Mouse (Mus musculus) liver, postnatal 0 days (tissue): Measurements from ENCODE around the gene Dusp15. TPM values are rescaled to one million over a fixed set of nuclear protein-coding genes. Genes with fewer than 3 reads are reported as not detected.

Experiments used
- ATAC-seq: fragments of 200-750 bp; cut with Nextera tagmentation; 2 replicates; pipeline ENCODE4 v1.8.0; 2017; ENCODE audit warnings: mild to moderate bottlenecking, moderate library complexity
- DNase-seq: peaks from one replicate; pipeline ENCODE4 v3.0.0-alpha.2; 2016
- H3K27ac ChIP-seq: fragments of 300-500 bp; sonication (generic); 2 replicates; pipeline ENCODE4 v1.5.1; 2014; ENCODE audit warnings: antibody characterized with exemption, moderate library complexity, mild to moderate bottlenecking, low read depth
- H3K27me3 ChIP-seq: fragments of 300-500 bp; sonication (generic); 2 replicates; pipeline ENCODE4 v1.6.1; 2014; ENCODE audit warnings: low read length, control low read depth, mixed read lengths; ENCODE audit not compliant: insufficient read depth
- H3K36me3 ChIP-seq: fragments of 300-500 bp; sonication (generic); replicated peaks from 2 replicates; pipeline ENCODE4 v1.6.1; 2014; ENCODE audit warnings: mild to moderate bottlenecking, control low read depth, low read length, moderate library complexity, mixed read lengths; ENCODE audit not compliant: insufficient read depth
- H3K4me1 ChIP-seq: fragments of 300-500 bp; sonication (generic); 2 replicates; pipeline ENCODE4 v1.6.1; 2014; ENCODE audit warnings: antibody characterized with exemption, mild to moderate bottlenecking, control low read depth; ENCODE audit not compliant: insufficient read depth
- H3K4me2 ChIP-seq: fragments of 300-500 bp; sonication (generic); 2 replicates; pipeline ENCODE4 v1.6.1; 2014; ENCODE audit warnings: low read depth, mild to moderate bottlenecking, low read length, moderate library complexity, mixed read lengths
- H3K4me3 ChIP-seq: fragments of 300-500 bp; sonication (generic); 2 replicates; pipeline ENCODE4 v1.5.1; 2014; ENCODE audit warnings: low read depth, low read length
- H3K9ac ChIP-seq: fragments of 300-500 bp; sonication (generic); replicated peaks from 2 replicates; pipeline ENCODE4 v1.6.1; 2014; ENCODE audit warnings: mild to moderate bottlenecking, moderate library complexity
- H3K9me3 ChIP-seq: fragments of 300-500 bp; sonication (generic); 2 replicates; pipeline ENCODE4 v1.6.1; 2016; ENCODE audit warnings: mild to moderate bottlenecking, control low read depth, low read length, mixed read lengths
- CTCF ChIP-seq: sonication (generic); IDR thresholded peaks from 2 replicates; pipeline ENCODE4 v1.5.1; 2016; ENCODE audit warnings: antibody characterized with exemption, low read depth
- EP300 ChIP-seq: IDR thresholded peaks from 2 replicates; pipeline ENCODE4 v1.6.1; 2016; ENCODE audit warnings: antibody characterized with exemption, low read depth, mild to moderate bottlenecking
- WGBS: fragments of 180-500 bp; shearing (Covaris S2); extraction: QIAGEN DNeasy Blood & Tissue Kit; methylation state at CpG from one replicate; pipeline ENCODE4 v1.1.7; 2014; ENCODE audit not compliant: insufficient replicate concordance; 5-methylcytosine and 5-hydroxymethylcytosine counted together
- polyA plus RNA-seq: library from polyadenylated mRNA; unstranded; fragments of >200 nt; fragmentation: Nextera tagmentation; extraction: Ambion mirVana; gene quantifications from 2 replicates; pipeline ENCODE4 v1.2.1, GENCODE M21; 2015

Gene Dusp15
- polyA plus RNA-seq, 1 experiment from 2014 or later, result not detected

GRCm38 (mm10) chr2:152928219-152928987 lies 23.1 kb downstream of the Dusp15 start:
- WGBS, result 55% methylated on average over 14 of the region's 14 CpGs
- H3K4me1 ChIP-seq, result peaks cover 6% of the 10 kb centered on the region; the same call in 1 of the 2 replicates
- ATAC-seq, result no peak
- no peaks in the 10 kb centered on the region for H3K27me3 ChIP-seq
- DNase-seq, result no peak
- H3K9ac ChIP-seq, result no peak overlapping the region
- no peaks in the 10 kb centered on the region for H3K9me3 ChIP-seq
- no peak overlapping the region for H3K4me2 ChIP-seq
- H3K4me3 ChIP-seq, result no peak overlapping the region
- peak overlapping the region; percentile 39 for H3K27ac ChIP-seq
- TF ChIP-seq EP300 (no peak), CTCF (no peak)
- H3K36me3 ChIP-seq, result no peaks in the 10 kb centered on the region

- Histone ChIP-seq H3K27ac (no peak overlapping the region), H3K9ac (no peak overlapping the region), H3K36me3 (no peaks in the 10 kb centered on the region), H3K4me2 (no peak overlapping the region), H3K4me1 (peaks cover 6% of the 10 kb centered on the region; the same call in 1 of the 2 replicates), H3K27me3 (no peaks in the 10 kb centered on the region), H3K4me3 (no peak overlapping the region), H3K9me3 (no peaks in the 10 kb centered on the region)
- ATAC-seq, result peak; percentile 31; the same call in 1 of the 2 replicates
- WGBS, result 39% methylated on average over 5 of the region's 5 CpGs
- TF ChIP-seq EP300 (no peak), CTCF (no peak)
- DNase-seq, result no peak
Measured at GRCm38 (mm10) chr2:152927371-152927770, 24.1 kb downstream of the Dusp15 start.

GRCm38 (mm10) chr2:152926896-152927295 lies 24.6 kb downstream of the Dusp15 start:
- Histone ChIP-seq H3K9me3 (no peaks in the 10 kb centered on the region), H3K27ac (no peak overlapping the region), H3K9ac (no peak overlapping the region), H3K36me3 (no peaks in the 10 kb centered on the region), H3K4me2 (no peak overlapping the region), H3K4me3 (no peak overlapping the region), H3K4me1 (peaks cover 6% of the 10 kb centered on the region; the same call in 1 of the 2 replicates), H3K27me3 (no peaks in the 10 kb centered on the region)
- DNase-seq, result no peak
- ATAC-seq, result no peak
- WGBS, result 48% methylated on average over 9 of the region's 9 CpGs
- TF ChIP-seq CTCF, result no peak
- TF ChIP-seq EP300, result no peak

- DNase-seq (peak; percentile 37), ATAC-seq (peak; percentile 55; the same call in 1 of the 2 replicates)
- H3K27me3 ChIP-seq, result no peaks in the 10 kb centered on the region
- H3K4me3 ChIP-seq, result no peak overlapping the region
- 50% methylated on average over 11 of the region's 11 CpGs for WGBS
- H3K36me3 ChIP-seq, result no peaks in the 10 kb centered on the region
- H3K9ac ChIP-seq, result 0 out of 2 replicates have a peak overlapping the region, but pooled peaks have one; percentile 5
- H3K4me1 ChIP-seq, result peaks cover 6% of the 10 kb centered on the region; the same call in 1 of the 2 replicates
- TF ChIP-seq CTCF, result no peak
- no peak for TF ChIP-seq EP300
- H3K4me2 ChIP-seq, result no peak overlapping the region
- H3K9me3 ChIP-seq, result no peaks in the 10 kb centered on the region
- peak overlapping the region; percentile 76 for H3K27ac ChIP-seq
Measured at GRCm38 (mm10) chr2:152925189-152925872, 26.2 kb downstream of the Dusp15 start.

GRCm38 (mm10) chr2:152924543-152924942 lies 27.0 kb downstream of the Dusp15 start:
- H3K4me2 ChIP-seq, result no peak overlapping the region
- H3K9me3 ChIP-seq, result no peaks in the 10 kb centered on the region
- DNase-seq (no peak), ATAC-seq (no peak)
- peaks cover 6% of the 10 kb centered on the region; the same call in 1 of the 2 replicates for H3K4me1 ChIP-seq
- no peak overlapping the region for H3K27ac ChIP-seq
- 47% methylated on average over 5 of the region's 5 CpGs for WGBS
- H3K9ac ChIP-seq, result no peak overlapping the region
- H3K27me3 ChIP-seq, result no peaks in the 10 kb centered on the region
- H3K4me3 ChIP-seq, result no peak overlapping the region
- no peaks in the 10 kb centered on the region for H3K36me3 ChIP-seq
- TF ChIP-seq EP300 (no peak), CTCF (no peak)

- WGBS, result 64% methylated on average over 8 of the region's 8 CpGs
- no peaks in the 10 kb centered on the region for H3K36me3 ChIP-seq
- no peak overlapping the region for H3K4me2 ChIP-seq
- ATAC-seq, result no peak
- H3K27ac ChIP-seq, result no peak overlapping the region
- no peak for DNase-seq
- no peaks in the 10 kb centered on the region for H3K9me3 ChIP-seq
- no peaks in the 10 kb centered on the region for H3K27me3 ChIP-seq
- H3K4me3 ChIP-seq, result no peak overlapping the region
- no peak overlapping the region for H3K9ac ChIP-seq
- peaks cover 6% of the 10 kb centered on the region; the same call in 1 of the 2 replicates for H3K4me1 ChIP-seq
- TF ChIP-seq CTCF, result no peak
- no peak for TF ChIP-seq EP300
Measured at GRCm38 (mm10) chr2:152924128-152924527, 27.4 kb downstream of the Dusp15 start.
